Mouse (Mus musculus) stomach, embryonic 16.5 days (tissue): Measurements from ENCODE around the gene Idh1. TPM values are rescaled to one million over a fixed set of nuclear protein-coding genes. Genes with fewer than 3 reads are reported as not detected.

ENCODE experiments used
- ATAC-seq: fragments of 200-750 bp; cut with Nextera tagmentation; 2 replicates; pipeline ENCODE4 v1.8.0; 2017; ENCODE audit warnings: moderate number of reproducible peaks, moderate TSS enrichment; ENCODE audit not compliant: insufficient read depth, low FRiP score
- H3K27ac ChIP-seq: fragments of 300-500 bp; sonication (generic); 2 replicates; pipeline ENCODE4 v1.5.1; 2014; ENCODE audit warnings: low read length
- H3K27me3 ChIP-seq: fragments of 300-500 bp; sonication (generic); 2 replicates; pipeline ENCODE4 v1.6.1; 2014; ENCODE audit warnings: low read length, control low read depth, mixed read lengths; ENCODE audit not compliant: control insufficient read depth, insufficient read depth
- H3K36me3 ChIP-seq: fragments of 300-500 bp; sonication (generic); 2 replicates; pipeline ENCODE4 v1.6.1; 2014; ENCODE audit warnings: low read length; ENCODE audit not compliant: control insufficient read depth, insufficient read depth
- H3K4me1 ChIP-seq: fragments of 300-500 bp; sonication (generic); 2 replicates; pipeline ENCODE4 v1.6.1; 2014; ENCODE audit warnings: low read length, control low read depth, mixed read lengths; ENCODE audit not compliant: control insufficient read depth, insufficient read depth
- H3K4me2 ChIP-seq: fragments of 300-500 bp; sonication (generic); 2 replicates; pipeline ENCODE4 v1.6.1; 2014; ENCODE audit warnings: low read depth, low read length, mixed read lengths
- H3K4me3 ChIP-seq: fragments of 300-500 bp; sonication (generic); replicated peaks from 2 replicates; pipeline ENCODE4 v1.5.1; 2014; ENCODE audit warnings: mild to moderate bottlenecking, low read length
- H3K9ac ChIP-seq: fragments of 300-500 bp; sonication (generic); 2 replicates; pipeline ENCODE4 v1.6.1; 2014; ENCODE audit warnings: low read length
- H3K9me3 ChIP-seq: fragments of 300-500 bp; sonication (generic); replicated peaks from 2 replicates; pipeline ENCODE4 v1.6.1; 2016; ENCODE audit warnings: low read length, control low read depth; ENCODE audit not compliant: control insufficient read depth
- WGBS: fragments of 180-500 bp; shearing (Covaris S2); extraction: QIAGEN DNeasy Blood & Tissue Kit; methylation state at CpG from one replicate; pipeline ENCODE4 v1.1.7; 2014; 5-methylcytosine and 5-hydroxymethylcytosine counted together
- polyA plus RNA-seq: library from polyadenylated mRNA; unstranded; fragments of >200 nt; fragmentation: Nextera tagmentation; extraction: Ambion mirVana; gene quantifications from 2 replicates; pipeline ENCODE4 v1.2.1, GENCODE M21; 2015

The Idh1 gene
- polyA plus RNA-seq, 1 experiment from 2014 or later: 159 TPM

GRCm38 (mm10) chr1:65169536-65169935, 16.8 kb downstream of the Idh1 start:
- Histone ChIP-seq H3K27ac (no peak overlapping the region), H3K4me2 (no peak overlapping the region), H3K36me3 (peaks cover 29% of the 10 kb centered on the region), H3K9ac (no peak overlapping the region), H3K27me3 (no peaks in the 10 kb centered on the region), H3K9me3 (no peaks in the 10 kb centered on the region), H3K4me1 (no peaks in the 10 kb centered on the region), H3K4me3 (no peak overlapping the region)
- no peak for ATAC-seq
- WGBS: 78% methylated on average over 7 of the region's 7 CpGs

GRCm38 (mm10) chr1:65167496-65167895, 18.8 kb downstream of the Idh1 start:
- H3K27ac ChIP-seq: no peak overlapping the region
- 89% methylated on average over 1 of the region's 1 CpGs for WGBS
- no peak for ATAC-seq
- no peaks in the 10 kb centered on the region for H3K9me3 ChIP-seq
- no peaks in the 10 kb centered on the region for H3K27me3 ChIP-seq
- no peak overlapping the region for H3K4me2 ChIP-seq
- peaks cover 44% of the 10 kb centered on the region for H3K36me3 ChIP-seq
- H3K9ac ChIP-seq: no peak overlapping the region
- H3K4me3 ChIP-seq: no peak overlapping the region
- H3K4me1 ChIP-seq: no peaks in the 10 kb centered on the region

GRCm38 (mm10) chr1:65162210-65162609, 24.1 kb downstream of the Idh1 start:
- ATAC-seq: no peak
- Histone ChIP-seq H3K9ac (no peak overlapping the region), H3K27ac (no peak overlapping the region), H3K4me2 (no peak overlapping the region), H3K4me1 (no peaks in the 10 kb centered on the region), H3K36me3 (peaks cover 37% of the 10 kb centered on the region), H3K9me3 (no peaks in the 10 kb centered on the region), H3K27me3 (no peaks in the 10 kb centered on the region), H3K4me3 (no peak overlapping the region)
- WGBS: 96% methylated on average over 1 of the region's 1 CpGs

- no peaks in the 10 kb centered on the region for H3K4me1 ChIP-seq
- H3K4me2 ChIP-seq: no peak overlapping the region
- ATAC-seq: no peak
- H3K4me3 ChIP-seq: no peak overlapping the region
- no peak overlapping the region for H3K9ac ChIP-seq
- H3K36me3 ChIP-seq: 0 out of 2 replicates have a peak, but pooled peaks cover 10% of the 10 kb centered on the region
- WGBS: 81% methylated on average over 5 of the region's 5 CpGs
- H3K27ac ChIP-seq: no peak overlapping the region
- no peaks in the 10 kb centered on the region for H3K9me3 ChIP-seq
- no peaks in the 10 kb centered on the region for H3K27me3 ChIP-seq
These were observed 30.2 kb downstream of the Idh1 start for GRCm38 (mm10) chr1:65156111-65156510.

GRCm38 (mm10) chr1:65154814-65155213, 31.5 kb downstream of the Idh1 start:
- H3K27me3 ChIP-seq: no peaks in the 10 kb centered on the region
- H3K4me2 ChIP-seq: no peak overlapping the region
- no peaks in the 10 kb centered on the region for H3K4me1 ChIP-seq
- no peak for ATAC-seq
- H3K27ac ChIP-seq: no peak overlapping the region
- H3K9me3 ChIP-seq: no peaks in the 10 kb centered on the region
- 0 out of 2 replicates have a peak, but pooled peaks cover 2% of the 10 kb centered on the region for H3K36me3 ChIP-seq
- H3K9ac ChIP-seq: no peak overlapping the region
- no peak overlapping the region for H3K4me3 ChIP-seq

- WGBS: 71% methylated on average over 3 of the region's 3 CpGs
- no peak overlapping the region for H3K4me2 ChIP-seq
- no peaks in the 10 kb centered on the region for H3K9me3 ChIP-seq
- H3K9ac ChIP-seq: no peak overlapping the region
- H3K4me1 ChIP-seq: no peaks in the 10 kb centered on the region
- H3K36me3 ChIP-seq: no peaks in the 10 kb centered on the region
- no peak for ATAC-seq
- H3K27ac ChIP-seq: no peak overlapping the region
- H3K27me3 ChIP-seq: no peaks in the 10 kb centered on the region
- H3K4me3 ChIP-seq: no peak overlapping the region
These were observed 38.3 kb downstream of the Idh1 start for GRCm38 (mm10) chr1:65147971-65148370.

GRCm38 (mm10) chr1:65147326-65147725, 39.0 kb downstream of the Idh1 start:
- no peaks in the 10 kb centered on the region for H3K36me3 ChIP-seq
- H3K4me2 ChIP-seq: no peak overlapping the region
- no peak overlapping the region for H3K9ac ChIP-seq
- WGBS: 89% methylated on average over 5 of the region's 5 CpGs
- no peak overlapping the region for H3K27ac ChIP-seq
- no peaks in the 10 kb centered on the region for H3K4me1 ChIP-seq
- no peak overlapping the region for H3K4me3 ChIP-seq
- ATAC-seq: no peak
- H3K27me3 ChIP-seq: no peaks in the 10 kb centered on the region
- 0 out of 2 replicates have a peak, but pooled peaks cover under 1% of the 10 kb centered on the region for H3K9me3 ChIP-seq

GRCm38 (mm10) chr1:65146601-65147000, 39.7 kb downstream of the Idh1 start:
- no peaks in the 10 kb centered on the region for H3K27me3 ChIP-seq
- H3K4me2 ChIP-seq: no peak overlapping the region
- H3K27ac ChIP-seq: no peak overlapping the region
- no peak overlapping the region for H3K4me3 ChIP-seq
- H3K9ac ChIP-seq: no peak overlapping the region
- ATAC-seq: no peak
- WGBS: 28% methylated on average over 2 of the region's 2 CpGs
- 0 out of 2 replicates have a peak, but pooled peaks cover 4% of the 10 kb centered on the region for H3K9me3 ChIP-seq
- no peaks in the 10 kb centered on the region for H3K36me3 ChIP-seq
- H3K4me1 ChIP-seq: no peaks in the 10 kb centered on the region

GRCm38 (mm10) chr1:65144783-65145182, 41.5 kb downstream of the Idh1 start:
- WGBS: 75% methylated on average over 2 of the region's 2 CpGs
- H3K9ac ChIP-seq: no peak overlapping the region
- no peak for ATAC-seq
- no peaks in the 10 kb centered on the region for H3K27me3 ChIP-seq
- H3K9me3 ChIP-seq: 0 out of 2 replicates have a peak, but pooled peaks cover 4% of the 10 kb centered on the region
- no peak overlapping the region for H3K4me2 ChIP-seq
- H3K27ac ChIP-seq: no peak overlapping the region
- H3K4me3 ChIP-seq: no peak overlapping the region
- no peaks in the 10 kb centered on the region for H3K36me3 ChIP-seq
- H3K4me1 ChIP-seq: no peaks in the 10 kb centered on the region

GRCm38 (mm10) chr1:65137560-65137959, 48.7 kb downstream of the Idh1 start:
- Histone ChIP-seq H3K27ac (no peak overlapping the region), H3K9me3 (0 out of 2 replicates have a peak, but pooled peaks cover 4% of the 10 kb centered on the region), H3K27me3 (no peaks in the 10 kb centered on the region), H3K4me1 (no peaks in the 10 kb centered on the region), H3K4me2 (no peak overlapping the region), H3K36me3 (no peaks in the 10 kb centered on the region), H3K9ac (no peak overlapping the region), H3K4me3 (no peak overlapping the region)
- 83% methylated on average over 6 of the region's 6 CpGs for WGBS
- ATAC-seq: no peak
